Comparison of ENCODE assay signal across 23 mouse cellular contexts in the genomic region with DNA sequence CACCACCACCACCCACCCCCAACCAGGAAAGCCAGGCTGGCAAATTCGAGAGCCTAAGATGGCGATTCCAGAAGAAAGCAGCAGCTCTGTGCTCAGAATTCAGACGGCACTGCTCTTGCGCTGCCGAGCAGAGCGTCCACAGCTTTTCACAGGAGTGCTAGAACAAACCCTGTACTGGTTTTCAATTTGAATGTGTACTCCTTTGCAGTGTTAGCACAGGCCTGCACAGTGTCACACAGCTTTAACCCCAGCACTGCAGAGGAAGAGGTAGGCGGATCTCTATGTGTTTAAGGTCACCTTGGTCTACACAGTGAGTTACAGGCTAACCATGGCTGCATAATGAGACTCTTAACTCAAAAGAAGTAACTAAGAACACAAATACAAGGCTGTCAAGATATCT. TPM values are rescaled to one million over a fixed set of nuclear protein-coding genes. Genes with fewer than 3 reads are reported as not detected.
DNase-seq lines count a peak whose midpoint lies in the region; ATAC-seq and TF ChIP-seq lines count a peak whose summit lies in the region.
"Had no signal": no experiment of that assay in that cellular context is flagged by ENCODE, and none has a peak within 500 bp of the region (broad histone marks: within the 10 kb centered on the region; RNA-seq: fewer than 3 reads in every experiment).

No protein-coding gene starts in this region.

- no peak overlapping the region for H3K9ac ChIP-seq in heart, embryonic 12.5 days
- H3K9ac ChIP-seq in liver, embryonic 12.5 days: peak overlapping the region; percentile 75
- H3K9ac ChIP-seq in hindbrain, embryonic 12.5 days: no peak overlapping the region
- H3K9ac ChIP-seq: forebrain, postnatal 0 days; heart, embryonic 15.5 days; hindbrain, embryonic 13.5 days; intestine, embryonic 15.5 days; limb, embryonic 15.5 days; midbrain, embryonic 13.5 days had no signal

- no peak overlapping the region for H3K4me3 ChIP-seq in heart, embryonic 12.5 days
- H3K4me3 ChIP-seq in thymus, adult 2 months (ENCODE audit: control insufficient read depth, insufficient read depth, low read length): no peak overlapping the region
- H3K4me3 ChIP-seq in liver, embryonic 12.5 days: peak overlapping the region; percentile 16
- no peak overlapping the region for H3K4me3 ChIP-seq in hindbrain, embryonic 12.5 days
- H3K4me3 ChIP-seq: forebrain, embryonic 10.5 days; heart, embryonic 15.5 days; hindbrain, embryonic 13.5 days; intestine, embryonic 15.5 days; limb, embryonic 15.5 days; midbrain, embryonic 13.5 days; myocyte had no signal

- DNase-seq in heart, postnatal 36 days: no peak
- DNase-seq in thymus, adult 2 months: no peak
- DNase-seq in thymus, postnatal 0 days (ENCODE audit: low spot score): no peak
- DNase-seq in left cerebral cortex, postnatal 36 days (ENCODE audit: low spot score in 2 of 2): no peak
- DNase-seq: adrenal gland, postnatal 10 days; cerebellum, adult 18-20 months; cerebellum, postnatal 25 days; embryo, embryonic 11 days; forebrain, postnatal 0 days; kidney, adult 9 months; kidney, postnatal 4 days; lung, postnatal 10 days; thymus, postnatal 4 days had no signal

- H3K27ac ChIP-seq in heart, embryonic 12.5 days (ENCODE audit: poor library complexity, severe bottlenecking): peak overlapping the region; percentile 48
- H3K27ac ChIP-seq in thymus, adult 2 months (ENCODE audit: control insufficient read depth, insufficient read depth, low read length): peak overlapping the region; percentile 67
- peak overlapping the region; percentile 100 for H3K27ac ChIP-seq in liver, embryonic 12.5 days
- no peak overlapping the region for H3K27ac ChIP-seq in hindbrain, embryonic 12.5 days
- H3K27ac ChIP-seq: forebrain, embryonic 10.5 days; hindbrain, embryonic 13.5 days; intestine, embryonic 15.5 days; limb, embryonic 15.5 days; midbrain, embryonic 13.5 days had no signal

- H3K9me3 ChIP-seq in heart, embryonic 12.5 days (replicated peaks): no peaks in the 10 kb centered on the region
- H3K9me3 ChIP-seq in liver, embryonic 12.5 days (replicated peaks): no peaks in the 10 kb centered on the region
- H3K9me3 ChIP-seq in hindbrain, embryonic 12.5 days (replicated peaks): no peaks in the 10 kb centered on the region
- H3K9me3 ChIP-seq: forebrain, embryonic 10.5 days; heart, embryonic 15.5 days; hindbrain, embryonic 13.5 days; intestine, embryonic 15.5 days; limb, embryonic 15.5 days; midbrain, embryonic 13.5 days had no signal

- 69% methylated on average over 7 of the region's 7 CpGs for WGBS in heart, embryonic 12.5 days
- 71% methylated on average over 7 of the region's 7 CpGs for WGBS in thymus, adult 2 months
- WGBS in liver, embryonic 12.5 days (ENCODE audit: insufficient replicate concordance): 84% methylated on average over 7 of the region's 7 CpGs
- 90% methylated on average over 7 of the region's 7 CpGs for WGBS in hindbrain, embryonic 12.5 days

- no peak for TF ChIP-seq POLR2A in thymus, adult 2 months (IDR thresholded peaks at IDR 0.05; ENCODE audit: control insufficient read depth, extremely low read depth, insufficient read depth, low read length, poor library complexity)

- intact Hi-C loops in heart, postnatal 36 days (cut with DNase I): no loop called here
- intact Hi-C loops in left cerebral cortex, postnatal 36 days (cut with DNase I): no loop called here

- H3K4me2 ChIP-seq in heart, embryonic 12.5 days: peak overlapping the region; percentile 17
- H3K4me2 ChIP-seq in liver, embryonic 12.5 days: peak overlapping the region; percentile 65
- H3K4me2 ChIP-seq in hindbrain, embryonic 12.5 days (replicated peaks): no peak overlapping the region
- H3K4me2 ChIP-seq: heart, embryonic 15.5 days; hindbrain, embryonic 13.5 days; intestine, embryonic 15.5 days; limb, embryonic 15.5 days; midbrain, embryonic 13.5 days had no signal

- peaks cover 51% of the 10 kb centered on the region for H3K4me1 ChIP-seq in heart, embryonic 12.5 days (replicated peaks)
- H3K4me1 ChIP-seq in thymus, adult 2 months (replicated peaks; ENCODE audit: control insufficient read depth, insufficient read depth, low read length): peaks cover 70% of the 10 kb centered on the region
- H3K4me1 ChIP-seq in liver, embryonic 12.5 days: peaks cover 100% of the 10 kb centered on the region
- no peaks in the 10 kb centered on the region for H3K4me1 ChIP-seq in hindbrain, embryonic 12.5 days
- H3K4me1 ChIP-seq: forebrain, embryonic 10.5 days; hindbrain, embryonic 13.5 days; intestine, embryonic 15.5 days; limb, embryonic 15.5 days; midbrain, embryonic 13.5 days had no signal

- ATAC-seq in heart, embryonic 12.5 days (ENCODE audit: insufficient number of reproducible peaks, low FRiP score): no peak
- no peak for ATAC-seq in liver, embryonic 12.5 days
- no peak for ATAC-seq in hindbrain, embryonic 12.5 days (ENCODE audit: low FRiP score)
- ATAC-seq: forebrain, postnatal 0 days; intestine, embryonic 15.5 days; midbrain, embryonic 13.5 days had no signal

- H3K27me3 ChIP-seq in heart, embryonic 12.5 days (replicated peaks): no peaks in the 10 kb centered on the region
- no peaks in the 10 kb centered on the region for H3K27me3 ChIP-seq in thymus, adult 2 months (ENCODE audit: control insufficient read depth, insufficient read depth, low read length)
- H3K27me3 ChIP-seq in liver, embryonic 12.5 days (replicated peaks): no peaks in the 10 kb centered on the region
- no peaks in the 10 kb centered on the region for H3K27me3 ChIP-seq in hindbrain, embryonic 12.5 days
- H3K27me3 ChIP-seq: heart, embryonic 15.5 days; hindbrain, embryonic 13.5 days; intestine, embryonic 15.5 days; limb, embryonic 15.5 days; midbrain, embryonic 13.5 days had no signal

- no peak for TF ChIP-seq CTCF in thymus, adult 2 months (IDR thresholded peaks at IDR 0.05; ENCODE audit: borderline replicate concordance, control insufficient read depth, extremely low read depth, insufficient read depth, low read length, poor library complexity)

- peaks cover 5% of the 10 kb centered on the region for H3K36me3 ChIP-seq in heart, embryonic 12.5 days
- peaks cover 5% of the 10 kb centered on the region; the same call in 1 of the 2 replicates for H3K36me3 ChIP-seq in thymus, adult 2 months (ENCODE audit: control insufficient read depth, insufficient read depth, low read length)
- H3K36me3 ChIP-seq in liver, embryonic 12.5 days: peaks cover 70% of the 10 kb centered on the region
- peaks cover 6% of the 10 kb centered on the region; the same call in 1 of the 2 replicates for H3K36me3 ChIP-seq in hindbrain, embryonic 12.5 days
- H3K36me3 ChIP-seq: heart, embryonic 15.5 days had no signal

RNA-seq across cellular contexts. Expression of gene Tbc1d2b, which starts 22.3 kb away (rescaled TPM):
- 7.8 and 7.9 TPM in 2 replicates for polyA plus RNA-seq in heart, embryonic 12.5 days (2016; fragmentation: Nextera tagmentation; extraction: Ambion mirVana)
- 10 to 100 TPM; 11.2 to 11.8 TPM for total RNA-seq in heart, postnatal 36 days (2021)
- polyA plus RNA-seq in thymus, adult 2 months (2012; rRNA removed): 54.5 and 59.1 TPM in 2 replicates
- polyA plus RNA-seq in thymus, postnatal 0 days (2015; fragmentation: Nextera tagmentation; extraction: Ambion mirVana): 9.7 and 10.4 TPM in 2 replicates
- 11.0 and 12.2 TPM in 2 replicates for polyA plus RNA-seq in liver, embryonic 12.5 days (2016; fragmentation: Nextera tagmentation; extraction: Ambion mirVana)
- total RNA-seq in left cerebral cortex, postnatal 36 days (2021): 10 to 100 TPM in 1 of 2 experiments, 1 to 10 TPM in 1; 9.9 to 13.5 TPM
- polyA plus RNA-seq in hindbrain, embryonic 12.5 days (2016; fragmentation: Nextera tagmentation; extraction: Ambion mirVana): 13.2 and 14.6 TPM in 2 replicates
